In genomic region chr17:83197361-83197923, GRCm38 (mm10) we compare ENCODE assay signal across 9 mouse cellular contexts. TPM values are rescaled to one million over a fixed set of nuclear protein-coding genes. Genes with fewer than 3 reads are reported as not detected.
DNase-seq lines count a peak whose midpoint lies in the region; ATAC-seq and TF ChIP-seq lines count a peak whose summit lies in the region.
"Had no signal": no experiment of that assay in that cellular context is flagged by ENCODE, and none has a peak within 500 bp of the region (broad histone marks: within the 10 kb centered on the region; RNA-seq: fewer than 3 reads in every experiment).

No protein-coding gene starts in this region.

- peak; percentile 82 for ATAC-seq in heart, postnatal 0 days (ENCODE audit: insufficient read depth, low read depth)
- ATAC-seq in limb, embryonic 14.5 days (ENCODE audit: low FRiP score, low read depth), result no peak
- ATAC-seq in hindbrain, embryonic 11.5 days (ENCODE audit: low FRiP score), result no peak

- no peaks in the 10 kb centered on the region for H3K4me1 ChIP-seq in brown adipose tissue, adult 24 weeks (ENCODE audit: control insufficient read depth, insufficient read depth, insufficient read length, low read length)
- peaks cover 28% of the 10 kb centered on the region for H3K4me1 ChIP-seq in heart, postnatal 0 days (ENCODE audit: control insufficient read depth, insufficient read depth)
- H3K4me1 ChIP-seq in limb, embryonic 14.5 days (ENCODE audit: control insufficient read depth, insufficient read depth, low read length), result peaks cover 25% of the 10 kb centered on the region
- peaks cover 7% of the 10 kb centered on the region; the same call in 1 of the 2 replicates for H3K4me1 ChIP-seq in hindbrain, embryonic 11.5 days (replicated peaks; ENCODE audit: control insufficient read depth, insufficient read depth, low read length)

- 39% methylated on average over 4 of the region's 4 CpGs for WGBS in heart, postnatal 0 days
- 30% methylated on average over 4 of the region's 4 CpGs for WGBS in limb, embryonic 14.5 days
- WGBS in hindbrain, embryonic 11.5 days, result 30% methylated on average over 4 of the region's 4 CpGs

- peak overlapping the region; percentile 51 for H3K27ac ChIP-seq in brown adipose tissue, adult 24 weeks (replicated peaks; ENCODE audit: low read depth, low read length)
- H3K27ac ChIP-seq in heart, postnatal 0 days (ENCODE audit: low read depth), result peak overlapping the region; percentile 55
- H3K27ac ChIP-seq in limb, embryonic 14.5 days (replicated peaks; ENCODE audit: low read depth, low read length), result no peak overlapping the region
- H3K27ac ChIP-seq in hindbrain, embryonic 11.5 days (ENCODE audit: low read depth, low read length), result no peak overlapping the region
- H3K27ac ChIP-seq: limb, embryonic 12.5 days had no signal

- H3K4me2 ChIP-seq in heart, postnatal 0 days (ENCODE audit: low read depth, low read length), result no peak overlapping the region
- H3K4me2 ChIP-seq in limb, embryonic 14.5 days (replicated peaks; ENCODE audit: low read depth, low read length, severe bottlenecking), result no peak overlapping the region
- H3K4me2 ChIP-seq in hindbrain, embryonic 11.5 days (replicated peaks; ENCODE audit: low read depth, low read length), result no peak overlapping the region
- H3K4me2 ChIP-seq: limb, embryonic 12.5 days had no signal

- no peak overlapping the region for H3K9ac ChIP-seq in heart, postnatal 0 days (replicated peaks; ENCODE audit: low read depth, low read length)
- no peak overlapping the region for H3K9ac ChIP-seq in limb, embryonic 14.5 days (ENCODE audit: low read depth, low read length, severe bottlenecking)
- H3K9ac ChIP-seq in hindbrain, embryonic 11.5 days (ENCODE audit: low read depth, low read length), result no peak overlapping the region
- H3K9ac ChIP-seq: limb, embryonic 12.5 days had no signal

- H3K9me3 ChIP-seq in heart, postnatal 0 days (replicated peaks; ENCODE audit: control insufficient read depth, low read length), result no peaks in the 10 kb centered on the region
- no peaks in the 10 kb centered on the region for H3K9me3 ChIP-seq in limb, embryonic 14.5 days (ENCODE audit: control insufficient read depth, low read length)
- no peaks in the 10 kb centered on the region for H3K9me3 ChIP-seq in hindbrain, embryonic 11.5 days (ENCODE audit: control insufficient read depth, low read length)
- H3K9me3 ChIP-seq: limb, embryonic 12.5 days had no signal

- no peaks in the 10 kb centered on the region for H3K36me3 ChIP-seq in heart, postnatal 0 days (replicated peaks; ENCODE audit: control insufficient read depth, insufficient read depth, low read length)
- H3K36me3 ChIP-seq in limb, embryonic 14.5 days (ENCODE audit: control insufficient read depth, insufficient read depth, low read length), result no peaks in the 10 kb centered on the region
- H3K36me3 ChIP-seq in hindbrain, embryonic 11.5 days (ENCODE audit: control insufficient read depth, insufficient read depth, low read length), result no peaks in the 10 kb centered on the region
- H3K36me3 ChIP-seq: limb, embryonic 12.5 days had no signal

- peak; percentile 52 for DNase-seq in adrenal gland, postnatal 14 days
- DNase-seq in adrenal gland, adult 18-20 months (ENCODE audit: low spot score in 2 of 2), result no peak
- peak; percentile 71 for DNase-seq in heart, postnatal 0 days (ENCODE audit: low spot score)
- DNase-seq in limb, embryonic 14.5 days (ENCODE audit: low spot score), result peak; percentile 31
- no peak for DNase-seq in right cerebral cortex, postnatal 25 days
- no peak for DNase-seq in c-Kit-positive CD71-positive TER-119-positive erythroid progenitor cells, embryonic 14.5 days (ENCODE audit: low spot score)
- DNase-seq in hindbrain, embryonic 11.5 days (ENCODE audit: low spot score), result no peak

- TF ChIP-seq CTCF in heart, postnatal 0 days (IDR thresholded peaks at IDR 0.05; ENCODE audit: low read depth), result no peak

- H3K27me3 ChIP-seq in heart, postnatal 0 days (ENCODE audit: control insufficient read depth, insufficient read depth, low read length), result no peaks in the 10 kb centered on the region
- H3K27me3 ChIP-seq in limb, embryonic 14.5 days (ENCODE audit: control insufficient read depth, insufficient read depth, low read length), result peaks cover 43% of the 10 kb centered on the region; the same call in 1 of the 2 replicates
- no peaks in the 10 kb centered on the region for H3K27me3 ChIP-seq in hindbrain, embryonic 11.5 days (ENCODE audit: control insufficient read depth, insufficient read depth, low read length)

- no peak overlapping the region for H3K4me3 ChIP-seq in brown adipose tissue, adult 24 weeks (ENCODE audit: insufficient read depth, low read depth, low read length)
- no peak overlapping the region for H3K4me3 ChIP-seq in heart, postnatal 0 days (ENCODE audit: low read depth, low read length)
- no peak overlapping the region for H3K4me3 ChIP-seq in limb, embryonic 14.5 days (replicated peaks; ENCODE audit: low read length)
- H3K4me3 ChIP-seq in hindbrain, embryonic 11.5 days (ENCODE audit: low read depth, low read length), result no peak overlapping the region
- H3K4me3 ChIP-seq: limb, embryonic 12.5 days had no signal

- TF ChIP-seq POLR2A in limb, embryonic 14.5 days (IDR thresholded peaks at IDR 0.05; ENCODE audit: borderline replicate concordance, extremely low read depth, insufficient read depth, insufficient read length), result no peak

- peak; percentile 31; the same call in 1 of the 2 replicates for TF ChIP-seq EP300 in heart, postnatal 0 days (IDR thresholded peaks at IDR 0.05; ENCODE audit: low read depth)

RNA-seq across cellular contexts. Expression of gene Pkdcc, which starts 17.6 kb away (rescaled TPM):
- 72.7 and 84.2 TPM in 2 replicates for total RNA-seq in adrenal gland, postnatal 14 days (2021)
- total RNA-seq in adrenal gland, adult 18-20 months (2021), result 100 to 1,000 TPM in 1 of 2 experiments, 10 to 100 TPM in 1; 37.9 to 116 TPM
- 7.3 and 7.4 TPM in 2 replicates for polyA plus RNA-seq in brown adipose tissue, adult 24 weeks (2012; ENCODE audit: insufficient read depth, insufficient read length, missing spikeins)
- 73.6 and 100 TPM in 2 replicates for total RNA-seq in heart, postnatal 0 days (2014; rRNA removed; ENCODE audit: low replicate concordance)
- 5.5 and 7.8 TPM in 2 replicates for polyA plus RNA-seq in heart, postnatal 0 days (2015; fragmentation: Nextera tagmentation; extraction: Ambion mirVana)
- 145 and 226 TPM in 2 replicates for polyA plus RNA-seq in limb, embryonic 14.5 days (2012; rRNA removed)
- polyA plus RNA-seq in limb, embryonic 14.5 days (2014; fragmentation: Nextera tagmentation; extraction: Ambion mirVana), result 20.4 and 20.9 TPM in 2 replicates
- 9.6 and 10.8 TPM in 2 replicates for polyA plus RNA-seq in hindbrain, embryonic 11.5 days (2014; fragmentation: Nextera tagmentation; extraction: Ambion mirVana)

Comparison
In these comparisons a context has a peak if more than half of its experiments do, and no peak if none do; other contexts are left out.
1. DNase-seq: peak in adrenal gland, postnatal 14 days (single experiment), heart, postnatal 0 days (single experiment) and limb, embryonic 14.5 days (single experiment); none in adrenal gland, adult 18-20 months (0 of 2), right cerebral cortex, postnatal 25 days (single experiment), c-Kit-positive CD71-positive TER-119-positive erythroid progenitor cells, embryonic 14.5 days (single experiment) and hindbrain, embryonic 11.5 days (single experiment).
2. H3K27ac ChIP-seq: peak in brown adipose tissue, adult 24 weeks (single experiment) and heart, postnatal 0 days (single experiment); none in limb, embryonic 14.5 days (single experiment) and hindbrain, embryonic 11.5 days (single experiment).